ENCODE assay signal across 10 mouse cellular contexts in genomic region chrX:166626866-166627570, GRCm38 (mm10). TPM values are rescaled to one million over a fixed set of nuclear protein-coding genes. Genes with fewer than 3 reads are reported as not detected.
DNase-seq lines count a peak whose midpoint lies in the region; ATAC-seq and TF ChIP-seq lines count a peak whose summit lies in the region.
"Had no signal": no experiment of that assay in that cellular context is flagged by ENCODE, and none has a peak within 500 bp of the region (broad histone marks: within the 10 kb centered on the region; RNA-seq: fewer than 3 reads in every experiment).

No protein-coding gene starts in this region.

- no peak overlapping the region for H3K4me3 ChIP-seq in neural tube, embryonic 13.5 days
- no peak overlapping the region for H3K4me3 ChIP-seq in embryonic fibroblast, embryonic 13.5 days (ENCODE audit: insufficient read depth, low read length)
- no peak overlapping the region for H3K4me3 ChIP-seq in lung, embryonic 16.5 days (ENCODE audit: low read length)
- H3K4me3 ChIP-seq: midbrain, embryonic 12.5 days had no signal

- H3K27me3 ChIP-seq in neural tube, embryonic 13.5 days, result peaks cover 22% of the 10 kb centered on the region
- no peaks in the 10 kb centered on the region; the same call in 1 of the 2 replicates for H3K27me3 ChIP-seq in lung, embryonic 16.5 days (ENCODE audit: control insufficient read depth, insufficient read depth, low read depth, low read length)

- H3K4me2 ChIP-seq in neural tube, embryonic 13.5 days, result no peak overlapping the region
- no peak overlapping the region for H3K4me2 ChIP-seq in lung, embryonic 16.5 days (ENCODE audit: low read depth, low read length)
- H3K4me2 ChIP-seq: midbrain, embryonic 12.5 days had no signal

- 0 out of 2 replicates have a peak, but pooled peaks have one; percentile 23 for ATAC-seq in neural tube, embryonic 13.5 days (ENCODE audit: low read depth)
- ATAC-seq in lung, embryonic 16.5 days (ENCODE audit: low read depth), result peak; percentile 79

- peak overlapping the region; percentile 13; the same call in 1 of the 2 replicates for H3K27ac ChIP-seq in neural tube, embryonic 13.5 days (replicated peaks)
- H3K27ac ChIP-seq in embryonic fibroblast, embryonic 13.5 days (ENCODE audit: insufficient read depth, low read length), result peak overlapping the region; percentile 86; the same call in 1 of the 2 replicates
- H3K27ac ChIP-seq in lung, embryonic 16.5 days (ENCODE audit: low read length), result peak overlapping the region; percentile 58; the same call in 1 of the 2 replicates
- H3K27ac ChIP-seq: midbrain, embryonic 12.5 days had no signal

- no peak for DNase-seq in neural tube, embryonic 10.5 days (ENCODE audit: extremely low spot score, low spot score)
- peak; percentile 41 for DNase-seq in testis, postnatal 10 days (ENCODE audit: low spot score)
- no peak for DNase-seq in left cerebral cortex, adult 11 months (ENCODE audit: low spot score)
- no peak for DNase-seq in layer of hippocampus, postnatal 25 days (ENCODE audit: extremely low spot score in 1 of 2, low spot score in 1 of 2)
- DNase-seq in layer of hippocampus, adult 8-10 months (ENCODE audit: low spot score in 2 of 2), result no peak
- DNase-seq: thymus, postnatal 25 days had no signal

- H3K4me1 ChIP-seq in neural tube, embryonic 13.5 days (replicated peaks), result no peaks in the 10 kb centered on the region; the same call in 1 of the 2 replicates
- H3K4me1 ChIP-seq in embryonic fibroblast, embryonic 13.5 days (ENCODE audit: control insufficient read depth, insufficient read depth, low read length), result no peaks in the 10 kb centered on the region; the same call in 1 of the 2 replicates
- peaks cover 4% of the 10 kb centered on the region; the same call in 1 of the 2 replicates for H3K4me1 ChIP-seq in lung, embryonic 16.5 days (replicated peaks; ENCODE audit: control insufficient read depth, insufficient read depth, low read length)
- H3K4me1 ChIP-seq: midbrain, embryonic 12.5 days had no signal

- WGBS in neural tube, embryonic 13.5 days, result 52% methylated on average over 3 of the region's 3 CpGs
- 53% methylated on average over 3 of the region's 3 CpGs for WGBS in lung, embryonic 16.5 days

- TF ChIP-seq CTCF in embryonic fibroblast, embryonic 13.5 days (IDR thresholded peaks at IDR 0.05; ENCODE audit: borderline replicate concordance, insufficient read depth, low read length), result no peak

- no peak overlapping the region for H3K9ac ChIP-seq in neural tube, embryonic 13.5 days
- H3K9ac ChIP-seq in lung, embryonic 16.5 days (ENCODE audit: low read length), result no peak overlapping the region
- H3K9ac ChIP-seq: midbrain, embryonic 12.5 days had no signal

- H3K9me3 ChIP-seq in neural tube, embryonic 13.5 days, result no peaks in the 10 kb centered on the region
- no peaks in the 10 kb centered on the region for H3K9me3 ChIP-seq in lung, embryonic 16.5 days (ENCODE audit: control insufficient read depth, low read length)
- H3K9me3 ChIP-seq: midbrain, embryonic 12.5 days had no signal

- no peak for TF ChIP-seq POLR2A in embryonic fibroblast, embryonic 13.5 days (IDR thresholded peaks at IDR 0.05; ENCODE audit: low read depth, low read length)

- H3K36me3 ChIP-seq in neural tube, embryonic 13.5 days, result no peaks in the 10 kb centered on the region
- H3K36me3 ChIP-seq in lung, embryonic 16.5 days (ENCODE audit: control insufficient read depth, insufficient read depth, low read length), result no peaks in the 10 kb centered on the region
- H3K36me3 ChIP-seq: midbrain, embryonic 12.5 days had no signal

RNA-seq across cellular contexts. Expression of gene Egfl6, which starts 41.5 kb away (rescaled TPM):
- 7.5 and 14.6 TPM in 2 replicates for polyA plus RNA-seq in neural tube, embryonic 13.5 days (2015; fragmentation: Nextera tagmentation; extraction: Ambion mirVana)
- polyA plus RNA-seq in embryonic fibroblast, embryonic 13.5 days (2011; ENCODE audit: insufficient read length, low read depth, missing spikeins), result 6.0 and 58.7 TPM in 2 replicates
- polyA plus RNA-seq in lung, embryonic 16.5 days (2015; fragmentation: Nextera tagmentation; extraction: Ambion mirVana), result 98.2 and 123 TPM in 2 replicates
- 1 to 10 TPM; 5.0 to 5.4 TPM for total RNA-seq in layer of hippocampus, postnatal 25 days (2021)
- 1 to 10 TPM; 2.8 to 4.8 (median 3.4) TPM for total RNA-seq in layer of hippocampus, adult 8-10 months (2022)

Comparison
In these comparisons a context has a peak if more than half of its experiments do, and no peak if none do; other contexts are left out.
1. H3K27ac ChIP-seq: peak in every context shown above with its lines; median percentile 86 in embryonic fibroblast, embryonic 13.5 days; 58 in lung, embryonic 16.5 days; 13 in neural tube, embryonic 13.5 days.